Mouse (Mus musculus) forebrain, embryonic 16.5 days (tissue): ENCODE results near the gene Tenm2. TPM values are rescaled to one million over a fixed set of nuclear protein-coding genes. Genes with fewer than 3 reads are reported as not detected.

Source experiments
- ATAC-seq: fragments of 200-750 bp; cut with Nextera tagmentation; 2 replicates; pipeline ENCODE4 v1.8.0; 2017; ENCODE audit warnings: mild to moderate bottlenecking, moderate library complexity
- H3K27ac ChIP-seq: fragments of 300-500 bp; sonication (generic); 2 replicates; pipeline ENCODE4 v1.5.1; 2014; ENCODE audit warnings: low read length, control low read depth
- H3K27me3 ChIP-seq: fragments of 300-500 bp; sonication (generic); replicated peaks from 2 replicates; pipeline ENCODE4 v1.6.1; 2014; ENCODE audit warnings: low read length; ENCODE audit not compliant: control insufficient read depth, insufficient read depth
- H3K36me3 ChIP-seq: fragments of 300-500 bp; sonication (generic); 2 replicates; pipeline ENCODE4 v1.6.1; 2014; ENCODE audit not compliant: control insufficient read depth, insufficient read depth
- H3K4me1 ChIP-seq: fragments of 300-500 bp; sonication (generic); replicated peaks from 2 replicates; pipeline ENCODE4 v1.6.1; 2014; ENCODE audit warnings: low read length; ENCODE audit not compliant: control insufficient read depth, insufficient read depth
- H3K4me2 ChIP-seq: fragments of 300-500 bp; sonication (generic); 2 replicates; pipeline ENCODE4 v1.6.1; 2014; ENCODE audit warnings: mild to moderate bottlenecking, low read length, control low read depth
- H3K4me3 ChIP-seq: fragments of 300-500 bp; sonication (generic); replicated peaks from 2 replicates; pipeline ENCODE4 v1.5.1; 2014; ENCODE audit warnings: mild to moderate bottlenecking, low read length, control low read depth
- H3K9ac ChIP-seq: fragments of 300-500 bp; sonication (generic); replicated peaks from 2 replicates; pipeline ENCODE4 v1.6.1; 2014; ENCODE audit warnings: low read depth, low read length, control low read depth
- H3K9me3 ChIP-seq: fragments of 300-500 bp; sonication (generic); 2 replicates; pipeline ENCODE4 v1.6.1; 2016; ENCODE audit warnings: low read length; ENCODE audit not compliant: control insufficient read depth
- WGBS: fragments of 180-500 bp; shearing (Covaris S2); extraction: QIAGEN DNeasy Blood & Tissue Kit; methylation state at CpG from one replicate; pipeline ENCODE4 v1.1.7; 2014; 5-methylcytosine and 5-hydroxymethylcytosine counted together
- polyA plus RNA-seq: library from polyadenylated mRNA; unstranded; fragments of >200 nt; fragmentation: Nextera tagmentation; extraction: Ambion mirVana; gene quantifications from 2 replicates; pipeline ENCODE4 v1.2.1, GENCODE M21; 2015

The Tenm2 gene
- polyA plus RNA-seq, 1 experiment from 2014 or later, result 58.7 TPM

DNA sequence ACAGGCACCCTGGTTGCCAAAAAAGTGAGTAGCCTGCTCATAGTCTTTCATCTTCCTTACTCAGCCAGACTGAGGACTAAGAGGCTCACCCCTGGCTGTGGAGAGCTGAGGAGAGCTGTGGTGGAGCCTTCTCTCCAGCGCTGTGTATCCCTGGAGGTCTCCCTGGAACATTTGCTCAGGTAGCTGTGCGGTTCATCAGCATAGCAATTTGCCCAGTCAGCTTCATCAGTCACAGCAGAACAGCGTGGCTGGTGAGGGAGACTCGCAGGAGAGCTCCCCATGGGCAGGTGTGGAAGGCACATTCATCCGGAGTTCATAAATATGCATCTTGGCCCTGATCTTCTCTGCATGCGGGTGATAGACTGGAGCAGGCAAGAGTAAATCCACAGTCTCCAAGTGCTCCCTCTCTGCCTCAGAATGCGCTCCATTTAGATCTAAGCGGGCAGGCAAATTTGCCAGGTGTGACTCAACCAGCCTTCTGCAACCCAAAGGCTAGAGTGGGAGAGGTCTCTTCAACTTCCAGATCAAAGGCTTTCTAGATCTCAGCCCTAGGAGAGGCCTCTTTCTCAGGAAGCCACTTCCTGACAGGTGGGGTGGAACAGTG is 751.2 kb downstream of the Tenm2 start:
- Histone ChIP-seq H3K27me3 (no peaks in the 10 kb centered on the region), H3K4me3 (no peak overlapping the region), H3K4me2 (no peak overlapping the region), H3K4me1 (peaks cover 24% of the 10 kb centered on the region), H3K9me3 (no peaks in the 10 kb centered on the region), H3K36me3 (no peaks in the 10 kb centered on the region), H3K9ac (no peak overlapping the region), H3K27ac (no peak overlapping the region)
- WGBS, result 59% methylated on average over 8 of the region's 8 CpGs
- ATAC-seq, result no peak

DNA sequence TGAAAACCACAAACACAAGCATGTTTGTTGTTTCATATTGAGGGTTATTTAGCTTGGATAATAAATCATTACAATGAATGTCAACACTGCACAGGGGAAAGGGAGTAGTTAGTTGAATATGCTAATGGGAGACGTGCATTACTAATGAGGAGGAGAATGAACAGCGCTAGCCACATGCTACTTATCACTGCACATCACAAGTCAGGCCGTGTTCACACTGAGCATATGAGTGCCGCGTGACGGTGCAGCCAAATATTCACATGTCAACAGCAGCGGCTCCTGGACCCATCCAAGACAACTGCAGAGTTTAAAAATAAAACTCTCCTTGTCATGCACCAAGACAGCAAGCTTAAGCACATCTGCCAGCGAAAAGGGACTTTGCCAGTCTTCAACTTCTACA is 753.6 kb downstream of the Tenm2 start:
- no peaks in the 10 kb centered on the region for H3K36me3 ChIP-seq
- H3K4me2 ChIP-seq, result 0 out of 2 replicates have a peak overlapping the region, but pooled peaks have one; percentile 5
- no peak overlapping the region for H3K9ac ChIP-seq
- ATAC-seq, result peak; percentile 74
- no peaks in the 10 kb centered on the region for H3K27me3 ChIP-seq
- no peaks in the 10 kb centered on the region for H3K9me3 ChIP-seq
- peaks cover 26% of the 10 kb centered on the region for H3K4me1 ChIP-seq
- WGBS, result 27% methylated on average over 8 of the region's 8 CpGs
- H3K27ac ChIP-seq, result no peak overlapping the region
- no peak overlapping the region for H3K4me3 ChIP-seq

DNA sequence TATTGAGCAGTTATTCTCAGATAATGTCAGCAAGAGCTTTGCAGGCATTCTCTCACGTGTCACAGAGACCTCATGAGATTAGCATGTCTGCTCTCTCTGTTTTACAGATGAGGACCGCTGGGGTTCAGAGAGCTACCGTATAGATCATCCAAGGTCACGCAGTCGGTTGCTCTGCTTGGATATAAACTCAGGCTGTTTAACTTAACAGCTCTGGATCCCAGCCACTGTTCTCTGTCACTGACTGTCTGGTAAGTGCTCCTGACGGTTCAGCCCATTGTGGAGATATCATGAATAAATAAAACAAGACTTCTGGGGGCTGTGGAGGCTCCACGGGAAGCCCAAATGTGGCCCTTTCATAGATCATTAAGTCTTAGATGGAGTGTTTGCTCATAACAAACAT is 754.2 kb downstream of the Tenm2 start:
- H3K4me1 ChIP-seq, result peaks cover 26% of the 10 kb centered on the region
- no peak overlapping the region for H3K9ac ChIP-seq
- H3K4me3 ChIP-seq, result no peak overlapping the region
- H3K4me2 ChIP-seq, result no peak overlapping the region
- H3K36me3 ChIP-seq, result no peaks in the 10 kb centered on the region
- ATAC-seq, result no peak
- WGBS, result 53% methylated on average over 7 of the region's 7 CpGs
- H3K27me3 ChIP-seq, result no peaks in the 10 kb centered on the region
- no peaks in the 10 kb centered on the region for H3K9me3 ChIP-seq
- H3K27ac ChIP-seq, result no peak overlapping the region

DNA sequence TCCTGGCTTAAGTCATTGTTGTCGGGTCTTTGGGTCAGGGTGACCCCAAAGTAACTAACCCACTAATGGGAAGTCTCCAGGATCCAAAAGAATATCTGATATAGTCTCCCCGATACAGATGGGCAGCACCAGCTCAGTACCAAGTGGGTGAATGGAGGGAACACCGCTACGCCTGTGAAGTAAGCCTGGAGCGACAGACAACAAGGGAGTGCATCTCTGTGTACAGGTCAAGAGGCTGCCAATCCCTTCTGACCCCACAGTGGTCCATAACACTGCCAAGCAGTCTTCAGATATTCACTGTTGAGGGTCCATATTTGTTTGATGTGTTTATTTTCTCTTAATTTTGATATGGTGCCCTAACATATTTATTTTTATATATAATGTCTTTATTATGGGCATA is 754.7 kb downstream of the Tenm2 start:
- Histone ChIP-seq H3K9me3 (no peaks in the 10 kb centered on the region), H3K36me3 (no peaks in the 10 kb centered on the region), H3K9ac (no peak overlapping the region), H3K4me1 (peaks cover 26% of the 10 kb centered on the region), H3K27ac (no peak overlapping the region), H3K4me2 (no peak overlapping the region), H3K4me3 (no peak overlapping the region), H3K27me3 (no peaks in the 10 kb centered on the region)
- no peak for ATAC-seq
- 96% methylated on average over 5 of the region's 5 CpGs for whole genome bisulfite sequencing

DNA sequence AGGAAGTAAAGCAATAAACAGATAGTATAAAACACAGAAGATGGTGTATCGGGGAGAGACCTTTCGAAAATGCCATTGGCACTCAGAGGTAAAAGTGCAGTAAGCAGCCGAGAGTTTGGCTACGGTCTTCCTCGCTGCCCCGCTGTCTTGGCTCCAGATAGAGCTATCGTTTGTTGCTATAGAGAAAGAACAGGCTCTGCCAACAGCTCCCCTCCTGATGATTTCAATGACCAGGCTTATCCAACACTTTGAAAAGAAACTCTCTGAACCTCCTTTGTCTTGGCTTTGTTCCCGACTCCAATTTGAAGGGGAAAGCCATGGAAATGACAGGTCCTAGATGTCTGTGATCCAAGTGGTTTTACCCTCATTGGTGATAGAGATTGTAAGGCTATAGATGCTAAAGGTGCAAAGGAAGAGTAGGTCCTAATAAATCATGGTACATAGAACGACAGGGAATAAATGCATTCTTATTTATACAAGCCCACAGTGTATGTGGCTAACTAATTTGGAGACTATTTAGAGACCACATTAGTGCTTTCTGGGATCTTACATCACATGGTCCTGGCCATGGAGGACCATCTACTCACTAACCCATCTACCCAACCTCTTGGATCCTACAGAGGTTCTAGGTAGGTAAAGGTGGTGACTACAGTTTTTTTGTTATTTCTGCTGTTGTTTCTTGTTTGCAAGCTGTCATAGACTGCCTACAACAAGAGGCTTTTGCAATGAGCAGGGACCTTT is 765.8 kb downstream of the Tenm2 start:
- peak; percentile 82 for ATAC-seq
- peaks cover 33% of the 10 kb centered on the region for H3K4me1 ChIP-seq
- H3K27ac ChIP-seq, result no peak overlapping the region
- no peaks in the 10 kb centered on the region for H3K36me3 ChIP-seq
- H3K4me3 ChIP-seq, result no peak overlapping the region
- no peaks in the 10 kb centered on the region for H3K9me3 ChIP-seq
- no peaks in the 10 kb centered on the region for H3K27me3 ChIP-seq
- no peak overlapping the region for H3K9ac ChIP-seq
- WGBS, result 21% methylated on average over 9 of the region's 9 CpGs
- H3K4me2 ChIP-seq, result no peak overlapping the region

DNA sequence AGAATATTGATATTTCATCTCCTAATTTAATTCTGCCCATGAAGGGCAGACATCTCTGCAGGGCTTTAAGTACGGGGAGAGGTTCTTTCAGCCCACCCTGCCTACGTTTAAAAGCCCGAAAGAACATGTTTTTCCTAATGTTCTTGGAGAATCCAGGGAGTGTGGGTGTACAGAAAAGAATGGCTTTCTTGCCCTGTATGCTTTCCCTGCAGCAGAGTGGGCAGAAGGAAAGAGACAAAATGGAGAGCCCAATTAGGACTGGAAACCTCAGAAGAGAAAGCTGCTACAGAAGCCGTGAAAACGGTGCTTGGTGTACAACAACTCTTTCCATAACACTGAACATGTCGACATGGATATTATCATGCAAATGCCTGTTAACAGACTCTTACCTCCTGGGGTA is 777.3 kb downstream of the Tenm2 start:
- 0 out of 2 replicates have a peak, but pooled peaks have one; percentile 10 for ATAC-seq
- Histone ChIP-seq H3K9me3 (no peaks in the 10 kb centered on the region), H3K9ac (no peak overlapping the region), H3K4me3 (no peak overlapping the region), H3K4me1 (peaks cover 5% of the 10 kb centered on the region), H3K27ac (no peak overlapping the region), H3K4me2 (no peak overlapping the region), H3K27me3 (no peaks in the 10 kb centered on the region), H3K36me3 (no peaks in the 10 kb centered on the region)
- WGBS, result 19% methylated on average over 6 of the region's 6 CpGs

DNA sequence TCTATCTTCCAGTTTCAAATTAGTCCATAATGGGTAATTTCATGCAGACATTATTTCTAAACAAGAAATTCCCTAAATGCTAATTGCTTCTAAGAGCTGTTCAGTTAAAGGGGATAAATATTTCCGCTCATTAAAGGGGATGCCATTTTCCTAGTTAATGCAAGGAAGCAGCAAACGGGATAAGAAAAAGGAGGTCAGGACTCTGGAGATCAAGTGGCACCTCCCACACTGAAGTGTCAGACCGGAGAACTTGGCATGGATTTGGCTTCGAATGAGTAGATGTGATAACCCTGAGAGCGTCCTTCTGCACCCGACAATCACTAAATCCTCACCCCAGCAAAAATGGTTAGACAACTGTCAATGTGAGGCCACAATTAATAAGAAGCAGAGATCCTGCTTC is 781.7 kb downstream of the Tenm2 start:
- no peak overlapping the region for H3K27ac ChIP-seq
- H3K9ac ChIP-seq, result no peak overlapping the region
- no peak overlapping the region for H3K4me3 ChIP-seq
- peaks cover 11% of the 10 kb centered on the region for H3K4me1 ChIP-seq
- H3K9me3 ChIP-seq, result no peaks in the 10 kb centered on the region
- WGBS, result 51% methylated on average over 6 of the region's 6 CpGs
- H3K4me2 ChIP-seq, result no peak overlapping the region
- H3K27me3 ChIP-seq, result no peaks in the 10 kb centered on the region
- no peak for ATAC-seq
- H3K36me3 ChIP-seq, result no peaks in the 10 kb centered on the region

DNA sequence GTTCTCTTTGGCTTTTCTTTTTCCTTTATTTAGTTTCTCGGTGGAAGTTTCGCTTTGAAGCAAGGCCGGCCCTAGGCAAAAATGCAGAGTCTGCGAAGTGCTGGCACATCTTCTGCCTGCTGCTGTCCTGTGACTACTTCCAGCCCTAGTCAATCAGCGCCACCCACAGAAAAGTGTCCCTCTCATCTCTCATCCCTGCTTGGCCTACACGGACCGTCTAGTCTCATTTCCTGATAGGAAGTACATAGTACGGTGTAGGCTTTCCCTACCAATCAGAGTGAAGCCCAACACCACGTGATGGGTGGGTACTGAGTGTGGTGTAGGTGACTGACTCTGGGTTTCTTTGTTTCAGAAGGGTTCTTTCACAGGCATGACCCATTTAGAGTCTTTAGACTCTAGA is 783.3 kb downstream of the Tenm2 start:
- WGBS, result 73% methylated on average over 9 of the region's 9 CpGs
- Histone ChIP-seq H3K4me1 (peaks cover 6% of the 10 kb centered on the region), H3K36me3 (no peaks in the 10 kb centered on the region), H3K4me3 (no peak overlapping the region), H3K27ac (no peak overlapping the region), H3K9me3 (no peaks in the 10 kb centered on the region), H3K4me2 (no peak overlapping the region), H3K27me3 (no peaks in the 10 kb centered on the region), H3K9ac (no peak overlapping the region)
- ATAC-seq, result no peak

DNA sequence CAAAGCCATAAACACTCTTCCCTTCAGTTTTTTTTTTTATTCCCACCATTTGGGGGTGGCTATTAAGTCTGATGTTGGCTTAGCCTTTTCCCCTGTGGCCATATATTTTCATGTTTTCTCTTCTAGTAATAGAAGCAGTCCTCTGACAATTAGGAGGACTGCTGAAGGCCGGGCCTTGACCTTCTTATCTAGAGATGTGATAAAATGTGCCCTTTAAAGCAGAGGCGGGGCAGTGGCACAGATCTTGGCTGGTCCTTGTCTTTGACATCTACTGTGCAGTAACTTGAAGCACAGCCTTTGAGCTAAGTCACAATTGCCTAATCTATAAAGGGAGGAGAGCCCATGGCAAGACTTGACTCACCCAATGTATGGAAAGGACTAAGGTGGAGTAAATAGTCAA is 789.4 kb downstream of the Tenm2 start:
- no peaks in the 10 kb centered on the region for H3K9me3 ChIP-seq
- H3K9ac ChIP-seq, result no peak overlapping the region
- H3K36me3 ChIP-seq, result no peaks in the 10 kb centered on the region
- no peaks in the 10 kb centered on the region; the same call in 1 of the 2 replicates for H3K4me1 ChIP-seq
- no peak for ATAC-seq
- H3K4me2 ChIP-seq, result no peak overlapping the region
- H3K27me3 ChIP-seq, result no peaks in the 10 kb centered on the region
- no peak overlapping the region for H3K4me3 ChIP-seq
- H3K27ac ChIP-seq, result no peak overlapping the region
- 93% methylated on average over 2 of the region's 2 CpGs for WGBS
